Mouse (Mus musculus): ENCODE measurements around the gene Nup54. TPM values are rescaled to one million over a fixed set of nuclear protein-coding genes. Genes with fewer than 3 reads are reported as not detected.

The Nup54 gene
- polyA plus RNA-seq (2015; fragmentation: Nextera tagmentation; extraction: Ambion mirVana), result 38.9 and 40.0 TPM in 2 replicates

DNA sequence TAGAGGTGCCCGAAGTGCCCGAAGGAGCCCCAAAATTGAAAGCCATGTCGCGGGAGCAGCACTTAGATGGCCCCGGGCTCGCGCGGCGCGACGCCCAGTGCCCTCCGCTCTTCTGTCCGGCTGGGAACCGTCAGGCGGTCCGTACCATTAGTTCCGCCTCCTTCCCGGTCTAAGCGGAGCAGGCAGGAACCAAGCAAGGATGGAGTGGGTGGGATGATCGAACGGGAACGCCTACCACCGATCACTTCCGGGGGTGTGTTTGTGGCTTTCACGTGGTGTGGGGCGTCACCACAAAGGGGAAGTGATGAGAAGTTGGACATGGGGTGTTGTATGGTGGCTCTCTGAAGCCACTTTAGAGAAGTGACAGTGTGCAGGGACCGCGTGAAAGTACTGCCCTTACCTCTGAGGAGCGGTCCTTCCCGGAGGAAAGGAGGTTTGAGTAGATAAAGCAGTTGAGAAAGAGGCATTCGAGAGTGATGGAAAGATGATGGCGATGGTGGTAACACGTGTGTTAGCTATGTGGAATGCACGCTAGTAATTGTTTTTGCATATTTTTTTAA, at the start of gene Nup54:
TSS of gene Nup54 (minus strand) at position 195 of the 560 bp plus-strand sequence.
- Histone ChIP-seq H3K9me3 (replicated peaks) (no peaks in the 10 kb centered on the region), H3K36me3 (peaks cover 4% of the 10 kb centered on the region; the same call in 1 of the 2 replicates), H3K4me1 (peaks cover 10% of the 10 kb centered on the region; the same call in 1 of the 2 replicates), H3K4me2 (replicated peaks) (peak within 1 kb of the TSS; percentile 58), H3K4me3 (replicated peaks) (peak within 1 kb of the TSS; percentile 92), H3K27ac (replicated peaks) (peak within 1 kb of the TSS; percentile 86), H3K27me3 (no peaks in the 10 kb centered on the region), H3K9ac (peak within 1 kb of the TSS; percentile 85)
- ATAC-seq (ENCODE audit: insufficient number of reproducible peaks, low FRiP score, low TSS enrichment, low read depth), result peak; percentile 99
- whole genome bisulfite sequencing, result 1% methylated on average over 34 of the region's 34 CpGs

DNA sequence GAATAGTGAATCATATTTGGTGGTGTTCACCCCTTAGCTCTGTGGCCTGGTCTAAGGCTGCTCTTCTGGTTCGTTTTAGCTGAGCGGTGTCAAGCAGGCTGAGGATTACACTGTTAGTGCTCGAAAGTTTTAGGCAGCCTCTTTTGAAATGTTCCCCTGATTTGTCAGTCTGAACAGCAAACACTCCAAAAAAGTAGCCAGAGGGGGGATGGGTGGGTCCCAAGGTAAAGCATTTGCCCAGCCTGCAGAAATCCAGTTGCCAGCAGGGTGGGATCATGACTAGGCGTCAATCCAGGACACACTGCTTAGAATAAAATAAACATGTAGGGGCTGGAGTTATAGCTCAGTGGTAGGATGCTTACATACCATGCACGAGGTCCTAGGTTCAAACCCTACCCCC, 37.8 kb upstream of the Nup54 start:
- 63% methylated on average over 5 of the region's 5 CpGs for WGBS
- Histone ChIP-seq H3K4me2 (replicated peaks) (no peak overlapping the region), H3K4me1 (peaks cover 3% of the 10 kb centered on the region; the same call in 1 of the 2 replicates), H3K27ac (replicated peaks) (no peak overlapping the region), H3K36me3 (0 out of 2 replicates have a peak, but pooled peaks cover 6% of the 10 kb centered on the region), H3K9ac (no peak overlapping the region), H3K9me3 (replicated peaks) (no peaks in the 10 kb centered on the region), H3K27me3 (no peaks in the 10 kb centered on the region), H3K4me3 (replicated peaks) (no peak overlapping the region)
- ATAC-seq (ENCODE audit: insufficient number of reproducible peaks, low FRiP score, low TSS enrichment, low read depth), result no peak

DNA sequence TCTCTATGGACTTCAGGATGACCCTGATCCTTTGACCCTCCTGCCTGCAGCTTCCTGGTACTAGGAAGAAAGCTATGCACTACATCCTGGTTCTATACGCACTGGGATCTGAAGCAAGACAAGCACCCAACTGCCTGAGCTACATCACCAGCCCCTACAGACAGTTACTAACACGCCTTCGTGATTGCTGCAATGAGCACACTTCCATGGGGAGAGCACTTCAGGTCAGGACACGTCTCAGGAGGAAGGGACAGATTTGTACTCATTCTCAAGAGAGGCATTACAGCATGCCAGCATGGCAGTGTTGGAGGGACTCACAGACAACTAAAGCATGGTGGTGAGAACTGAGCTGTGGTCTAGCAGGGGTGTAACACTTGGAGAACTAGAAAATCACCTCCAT, 36.5 kb upstream of the Nup54 start:
- Histone ChIP-seq H3K27me3 (no peaks in the 10 kb centered on the region), H3K36me3 (0 out of 2 replicates have a peak, but pooled peaks cover 6% of the 10 kb centered on the region), H3K9ac (no peak overlapping the region), H3K4me3 (replicated peaks) (no peak overlapping the region), H3K4me2 (replicated peaks) (no peak overlapping the region), H3K27ac (replicated peaks) (0 out of 2 replicates have a peak overlapping the region, but pooled peaks have one; percentile 12), H3K9me3 (replicated peaks) (no peaks in the 10 kb centered on the region), H3K4me1 (peaks cover 3% of the 10 kb centered on the region; the same call in 1 of the 2 replicates)
- WGBS, result 70% methylated on average over 4 of the region's 4 CpGs
- ATAC-seq (ENCODE audit: insufficient number of reproducible peaks, low FRiP score, low TSS enrichment, low read depth), result no peak

DNA sequence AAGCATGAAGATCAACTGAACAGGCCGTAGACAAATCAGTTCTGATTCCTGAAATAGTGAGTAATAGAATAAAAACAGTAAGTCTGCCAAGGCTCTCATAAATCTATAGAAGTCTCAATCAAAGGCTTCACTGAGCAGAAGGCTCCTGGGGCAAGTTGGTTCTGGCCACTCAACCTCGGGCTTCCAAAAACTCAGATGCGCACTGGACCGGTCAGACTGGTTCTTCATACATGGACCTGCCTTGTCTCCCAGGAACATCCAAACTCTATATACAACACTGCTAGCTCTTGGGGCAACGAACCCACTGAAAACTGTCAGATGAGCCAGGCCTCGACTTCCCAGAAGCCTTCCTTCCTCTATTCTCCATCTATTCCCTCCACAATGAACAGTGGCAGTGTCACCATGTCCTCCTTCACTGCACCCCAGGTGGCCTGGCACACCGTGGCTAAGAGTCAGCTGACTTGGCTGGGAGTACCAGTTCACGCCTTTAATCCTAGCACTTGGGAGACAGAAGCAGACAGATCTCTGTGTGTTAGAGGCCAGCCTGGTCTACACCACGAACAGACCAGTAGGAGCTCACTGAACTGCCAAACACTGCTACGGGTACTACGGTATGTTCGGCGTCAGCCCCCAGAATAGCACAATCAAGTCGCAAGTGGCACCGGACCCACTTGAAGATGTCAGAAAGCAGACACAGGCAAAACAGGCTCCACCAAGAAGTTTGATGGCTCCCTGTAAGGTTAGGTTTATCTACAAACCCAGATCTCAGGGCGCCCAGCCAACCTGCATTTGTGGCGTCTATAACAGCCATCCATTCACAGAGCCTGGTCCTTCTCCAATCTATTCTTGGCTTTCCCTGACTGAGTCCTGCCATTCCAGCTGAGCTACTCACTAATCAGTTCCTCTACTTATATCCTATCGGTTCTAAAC, 34.4 kb upstream of the Nup54 start:
- 80% methylated on average over 18 of the region's 18 CpGs for WGBS
- Histone ChIP-seq H3K27ac (replicated peaks) (peak overlapping the region; percentile 48; the same call in 1 of the 2 replicates), H3K27me3 (no peaks in the 10 kb centered on the region), H3K36me3 (no peaks in the 10 kb centered on the region), H3K9ac (no peak overlapping the region), H3K4me2 (replicated peaks) (no peak overlapping the region), H3K4me3 (replicated peaks) (no peak overlapping the region), H3K4me1 (peaks cover 3% of the 10 kb centered on the region; the same call in 1 of the 2 replicates), H3K9me3 (replicated peaks) (no peaks in the 10 kb centered on the region)
- no peak for ATAC-seq (ENCODE audit: insufficient number of reproducible peaks, low FRiP score, low TSS enrichment, low read depth)

DNA sequence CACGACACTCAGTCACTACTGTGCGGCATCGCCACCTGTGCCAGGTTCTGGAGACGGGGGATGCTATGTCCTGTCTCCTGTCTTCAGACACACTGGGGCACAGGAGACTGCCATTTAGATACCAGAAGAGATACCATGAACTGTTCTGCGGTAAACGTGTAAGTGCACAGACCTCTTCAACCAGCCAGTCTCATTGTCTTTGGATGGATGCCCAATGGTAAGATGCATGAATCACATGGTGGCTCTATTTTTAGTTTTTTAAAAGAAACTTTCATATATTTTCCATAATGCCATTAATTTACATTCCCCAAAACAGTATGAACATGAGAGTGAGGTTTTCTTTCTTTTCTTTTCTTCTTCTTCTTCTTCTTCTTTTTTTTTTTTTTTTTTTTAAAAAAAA, 33.2 kb upstream of the Nup54 start:
- no peak overlapping the region for H3K4me2 ChIP-seq (replicated peaks)
- H3K9me3 ChIP-seq (replicated peaks), result no peaks in the 10 kb centered on the region
- no peaks in the 10 kb centered on the region for H3K36me3 ChIP-seq
- H3K27ac ChIP-seq (replicated peaks), result no peak overlapping the region
- ATAC-seq (ENCODE audit: insufficient number of reproducible peaks, low FRiP score, low TSS enrichment, low read depth), result no peak
- no peaks in the 10 kb centered on the region for H3K27me3 ChIP-seq
- H3K4me1 ChIP-seq, result peaks cover 3% of the 10 kb centered on the region; the same call in 1 of the 2 replicates
- H3K9ac ChIP-seq, result no peak overlapping the region
- H3K4me3 ChIP-seq (replicated peaks), result no peak overlapping the region
- 88% methylated on average over 6 of the region's 6 CpGs for WGBS

DNA sequence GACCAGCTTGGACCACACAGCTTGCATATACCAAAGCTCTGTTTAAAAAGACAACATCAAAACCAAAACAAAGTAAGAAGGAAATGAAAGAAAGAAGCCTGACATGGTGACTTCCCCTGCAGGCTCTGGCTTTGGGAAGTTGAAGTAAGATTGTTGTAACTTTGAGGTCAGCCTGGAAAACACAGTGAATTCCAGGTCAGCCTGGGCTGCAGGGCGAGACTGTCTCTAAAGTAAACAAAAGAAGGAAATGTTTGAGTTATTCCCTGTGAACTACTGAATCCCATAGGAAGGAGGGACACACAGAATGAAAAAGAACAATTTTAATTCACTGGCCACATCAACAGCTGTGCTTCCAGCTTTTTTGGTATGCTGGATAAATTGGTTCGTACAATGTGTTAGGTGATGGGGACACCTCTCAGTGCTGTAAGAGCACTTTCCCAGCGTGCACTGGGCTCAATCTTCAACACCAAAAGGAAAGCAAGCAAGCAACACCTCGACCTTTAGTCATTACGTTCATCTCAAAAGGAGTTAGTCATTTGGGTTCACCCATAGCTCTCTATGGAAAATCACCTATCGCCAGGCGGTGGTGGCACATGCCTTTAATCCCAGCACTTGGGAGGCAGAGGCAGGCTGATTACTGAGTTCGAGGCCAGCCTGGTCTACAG, 32.2 kb upstream of the Nup54 start:
- H3K4me2 ChIP-seq (replicated peaks), result no peak overlapping the region
- ATAC-seq (ENCODE audit: insufficient number of reproducible peaks, low FRiP score, low TSS enrichment, low read depth), result no peak
- no peaks in the 10 kb centered on the region for H3K27me3 ChIP-seq
- no peak overlapping the region for H3K9ac ChIP-seq
- no peak overlapping the region for H3K27ac ChIP-seq (replicated peaks)
- no peak overlapping the region for H3K4me3 ChIP-seq (replicated peaks)
- no peaks in the 10 kb centered on the region for H3K36me3 ChIP-seq
- WGBS, result 77% methylated on average over 8 of the region's 8 CpGs
- peaks cover 3% of the 10 kb centered on the region; the same call in 1 of the 2 replicates for H3K4me1 ChIP-seq
- no peaks in the 10 kb centered on the region for H3K9me3 ChIP-seq (replicated peaks)

DNA sequence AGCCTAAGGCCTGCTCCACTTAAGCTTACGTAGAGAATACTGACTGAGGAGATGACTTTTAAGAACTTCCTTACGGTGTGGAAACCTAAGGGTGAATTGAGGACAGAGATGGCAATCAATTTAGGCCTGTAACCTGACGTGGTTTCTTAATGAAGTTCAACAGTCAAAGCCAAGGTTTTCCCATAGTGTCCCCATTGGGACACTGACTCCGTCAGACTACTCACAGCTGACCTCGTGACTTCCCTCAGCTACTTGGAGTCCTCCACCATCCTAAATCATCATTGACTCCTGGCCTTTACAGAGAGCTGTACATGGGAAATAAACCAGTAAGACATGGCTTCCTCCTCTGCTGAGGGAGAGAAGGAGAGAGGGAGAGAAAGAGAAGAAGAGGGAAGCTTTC, 30.5 kb upstream of the Nup54 start:
- Histone ChIP-seq H3K27ac (replicated peaks) (no peak overlapping the region), H3K4me1 (peaks cover 3% of the 10 kb centered on the region; the same call in 1 of the 2 replicates), H3K36me3 (0 out of 2 replicates have a peak, but pooled peaks cover 5% of the 10 kb centered on the region), H3K4me3 (replicated peaks) (no peak overlapping the region), H3K27me3 (no peaks in the 10 kb centered on the region), H3K9ac (no peak overlapping the region), H3K4me2 (replicated peaks) (no peak overlapping the region), H3K9me3 (replicated peaks) (no peaks in the 10 kb centered on the region)
- WGBS, result 83% methylated on average over 5 of the region's 5 CpGs
- ATAC-seq (ENCODE audit: insufficient number of reproducible peaks, low FRiP score, low TSS enrichment, low read depth), result no peak

DNA sequence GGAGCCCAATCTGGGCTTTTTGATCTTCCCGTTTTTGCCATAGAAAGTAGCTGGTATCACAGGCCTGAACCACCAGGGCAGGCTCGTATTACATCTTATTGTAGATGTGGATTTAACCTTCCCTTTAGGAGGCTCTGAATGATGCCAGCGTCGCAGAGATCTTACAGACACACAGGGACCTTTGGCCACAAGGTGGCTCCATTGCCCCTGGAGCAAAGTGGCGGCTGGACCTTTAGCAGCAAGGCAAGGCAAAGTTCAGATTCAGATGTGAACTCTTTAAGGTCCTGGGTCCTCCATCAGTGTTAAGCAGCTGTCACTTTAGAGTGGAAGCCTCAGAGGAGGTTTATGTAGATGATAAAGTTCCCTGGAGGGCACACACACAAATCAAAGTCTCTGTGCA, 26.3 kb upstream of the Nup54 start:
- Histone ChIP-seq H3K27ac (replicated peaks) (no peak overlapping the region), H3K9ac (no peak overlapping the region), H3K36me3 (0 out of 2 replicates have a peak, but pooled peaks cover 10% of the 10 kb centered on the region), H3K9me3 (replicated peaks) (no peaks in the 10 kb centered on the region), H3K4me1 (no peaks in the 10 kb centered on the region), H3K27me3 (no peaks in the 10 kb centered on the region), H3K4me2 (replicated peaks) (no peak overlapping the region), H3K4me3 (replicated peaks) (no peak overlapping the region)
- 24% methylated on average over 5 of the region's 5 CpGs for WGBS
- no peak for ATAC-seq (ENCODE audit: insufficient number of reproducible peaks, low FRiP score, low TSS enrichment, low read depth)

DNA sequence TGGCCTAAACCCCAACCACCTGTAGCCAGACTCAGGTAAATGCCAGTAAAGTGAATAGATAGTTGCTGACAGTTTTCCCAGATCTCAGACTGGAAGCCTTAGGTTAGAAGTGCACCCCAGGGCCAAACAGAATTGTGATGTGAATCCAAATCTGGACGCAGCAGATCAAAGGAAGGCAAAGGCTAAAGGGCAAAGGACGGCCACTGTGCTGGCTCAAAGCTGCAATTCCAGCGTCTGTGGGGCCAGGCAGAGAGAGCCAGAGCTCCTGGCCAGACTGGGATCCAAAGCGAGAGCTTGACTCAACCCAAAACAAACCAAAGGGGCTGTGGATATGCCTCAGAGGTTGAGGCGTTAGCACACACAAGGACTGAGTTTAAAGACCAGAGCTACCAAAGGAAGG, 23.7 kb upstream of the Nup54 start:
- no peak overlapping the region for H3K27ac ChIP-seq (replicated peaks)
- no peak overlapping the region for H3K9ac ChIP-seq
- no peak overlapping the region for H3K4me3 ChIP-seq (replicated peaks)
- H3K4me2 ChIP-seq (replicated peaks), result no peak overlapping the region
- no peaks in the 10 kb centered on the region for H3K27me3 ChIP-seq
- no peaks in the 10 kb centered on the region for H3K9me3 ChIP-seq (replicated peaks)
- H3K36me3 ChIP-seq, result 0 out of 2 replicates have a peak, but pooled peaks cover 17% of the 10 kb centered on the region
- 44% methylated on average over 5 of the region's 5 CpGs for WGBS
- no peaks in the 10 kb centered on the region for H3K4me1 ChIP-seq
- ATAC-seq (ENCODE audit: insufficient number of reproducible peaks, low FRiP score, low TSS enrichment, low read depth), result no peak

DNA sequence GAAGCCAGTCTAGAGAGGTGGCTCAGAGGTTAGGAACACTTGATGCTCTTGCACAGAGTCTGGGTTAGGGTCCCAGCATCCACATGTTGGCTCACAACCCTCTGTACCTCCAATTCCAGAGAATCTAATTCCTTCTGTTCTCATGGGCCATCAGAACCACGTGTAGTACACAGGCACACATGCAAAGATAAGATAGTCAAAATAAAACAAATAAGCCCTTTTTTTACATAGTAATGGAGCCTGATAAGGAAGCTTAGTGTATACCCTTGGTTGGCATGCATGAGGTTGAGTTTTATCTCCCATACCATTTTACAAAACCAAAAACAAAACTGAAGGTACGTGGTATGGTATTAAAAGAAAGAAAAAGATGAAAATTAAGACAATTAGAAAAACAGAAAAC, 22.4 kb upstream of the Nup54 start:
- no peak overlapping the region for H3K4me2 ChIP-seq (replicated peaks)
- H3K27ac ChIP-seq (replicated peaks), result no peak overlapping the region
- H3K9me3 ChIP-seq (replicated peaks), result no peaks in the 10 kb centered on the region
- H3K4me1 ChIP-seq, result no peaks in the 10 kb centered on the region
- peaks cover 27% of the 10 kb centered on the region for H3K36me3 ChIP-seq
- 82% methylated on average over 2 of the region's 2 CpGs for WGBS
- no peak overlapping the region for H3K4me3 ChIP-seq (replicated peaks)
- ATAC-seq (ENCODE audit: insufficient number of reproducible peaks, low FRiP score, low TSS enrichment, low read depth), result no peak
- H3K27me3 ChIP-seq, result no peaks in the 10 kb centered on the region
- no peak overlapping the region for H3K9ac ChIP-seq

DNA sequence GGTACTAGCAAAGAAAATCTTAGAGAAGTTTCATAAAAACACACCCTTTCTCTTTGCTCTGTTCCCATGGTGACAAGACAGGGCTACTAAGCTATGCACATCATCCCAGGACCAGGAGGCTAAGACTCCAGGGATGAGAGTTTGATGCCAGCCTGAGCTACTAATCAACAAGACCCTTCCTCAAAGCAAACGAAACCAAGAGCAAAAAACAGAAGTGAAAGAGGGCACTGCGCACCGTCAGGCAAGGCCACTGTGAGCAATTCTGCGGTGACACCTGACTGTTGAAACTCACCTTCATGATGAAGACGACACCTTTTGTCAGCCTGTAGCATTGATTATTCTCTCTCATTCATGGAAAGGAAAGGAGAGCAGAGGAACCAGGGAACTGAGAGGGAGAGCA, 17.9 kb upstream of the Nup54 start:
- Histone ChIP-seq H3K27ac (replicated peaks) (no peak overlapping the region), H3K27me3 (no peaks in the 10 kb centered on the region), H3K9me3 (replicated peaks) (no peaks in the 10 kb centered on the region), H3K36me3 (peaks cover 63% of the 10 kb centered on the region), H3K4me1 (no peaks in the 10 kb centered on the region), H3K4me3 (replicated peaks) (no peak overlapping the region), H3K9ac (no peak overlapping the region), H3K4me2 (replicated peaks) (no peak overlapping the region)
- WGBS, result 97% methylated on average over 5 of the region's 5 CpGs
- no peak for ATAC-seq (ENCODE audit: insufficient number of reproducible peaks, low FRiP score, low TSS enrichment, low read depth)
